Mouse (Mus musculus) C2C12 (cell line): ENCODE results near the gene Hsd17b2. TPM values are rescaled to one million over a fixed set of nuclear protein-coding genes. Genes with fewer than 3 reads are reported as not detected.

Experiments
- H3K27me3 ChIP-seq: one replicate; pipeline ENCODE4 v1.6.1; 2011; ENCODE audit not compliant: control insufficient read depth, insufficient read depth, insufficient read length
- H3K36me3 ChIP-seq: one replicate; pipeline ENCODE4 v1.6.1; 2011; ENCODE audit not compliant: control insufficient read depth, insufficient read depth
- H3K4me3 ChIP-seq: one replicate; pipeline ENCODE4 v1.5.1; 2011; ENCODE audit warnings: mild to moderate bottlenecking, control low read depth; ENCODE audit not compliant: poor library complexity, insufficient read depth, severe bottlenecking
- H3K79me2 ChIP-seq: one replicate; pipeline ENCODE4 v1.6.1; 2011; ENCODE audit not compliant: control insufficient read depth, insufficient read depth
- H3K79me3 ChIP-seq: one replicate; pipeline ENCODE4 v1.6.1; 2011; ENCODE audit warnings: low read depth, control low read depth
- H3ac ChIP-seq: one replicate; pipeline ENCODE3; 2011; ENCODE audit warnings: low read depth; ENCODE audit not compliant: control insufficient read depth, insufficient read length
- CEBPB ChIP-seq: IDR thresholded peaks from one replicate; pipeline ENCODE4 v1.6.1; 2011; ENCODE audit warnings: low read depth, mild to moderate bottlenecking, control low read depth, moderate library complexity
- CTCF ChIP-seq: IDR thresholded peaks from one replicate; pipeline ENCODE4 v1.5.1; 2011; ENCODE audit not compliant: control insufficient read depth, insufficient read depth, insufficient read length
- FOSL1 ChIP-seq: IDR thresholded peaks from one replicate; pipeline ENCODE4 v1.8.0; 2011; ENCODE audit warnings: mild to moderate bottlenecking, low read length; ENCODE audit not compliant: poor library complexity, insufficient read depth, severe bottlenecking
- MAX ChIP-seq: IDR thresholded peaks from one replicate; pipeline ENCODE4 v1.6.1; 2011; ENCODE audit warnings: mild to moderate bottlenecking, control low read depth
- MYOD1 ChIP-seq: IDR thresholded peaks from one replicate; pipeline ENCODE4 v1.6.1; 2011; ENCODE audit warnings: low read depth; ENCODE audit not compliant: control insufficient read depth, insufficient read length
- MYOG ChIP-seq: IDR thresholded peaks from one replicate; pipeline ENCODE4 v1.6.1; 2011; ENCODE audit not compliant: control insufficient read depth, insufficient read length; ENCODE audit errors: extremely low read depth
- USF1 ChIP-seq: IDR thresholded peaks from one replicate; pipeline ENCODE4 v1.6.1; 2011; ENCODE audit warnings: low read depth, mild to moderate bottlenecking, control low read depth, moderate library complexity
- polyA plus RNA-seq: library from polyadenylated mRNA; unstranded; fragments of >200 nt; fragmentation: generic; extraction: Trizol; gene quantifications from one replicate; pipeline ENCODE4 v1.2.1, GENCODE M21; 2012; ENCODE audit warnings: missing spikeins

Hsd17b2 gene
- polyA plus RNA-seq, 1 experiment, result not detected

- Histone ChIP-seq H3ac (no peak overlapping the region), H3K36me3 (no peaks in the 10 kb centered on the region)
These were observed 64.2 kb downstream of the Hsd17b2 start for GRCm38 (mm10) chr8:117765947-117766346.

GRCm38 (mm10) chr8:117768971-117769370 is 67.3 kb downstream of the Hsd17b2 start:
- TF ChIP-seq CTCF, result no peak
- no peak for TF ChIP-seq FOSL1
- TF ChIP-seq CEBPB, result no peak
- no peak for TF ChIP-seq USF1
- TF ChIP-seq MYOD1, result no peak
- H3K27me3 ChIP-seq, result no peaks in the 10 kb centered on the region

More at GRCm38 (mm10) chr8:117765947-117766346, 64.2 kb downstream of the Hsd17b2 start:
- TF ChIP-seq MYOG (no peak), FOSL1 (no peak), MYOD1 (no peak), CEBPB (no peak), USF1 (no peak), MAX (no peak), CTCF (no peak)
- no peak overlapping the region for H3K4me3 ChIP-seq
- H3K79me3 ChIP-seq, result no peaks in the 10 kb centered on the region
- no peaks in the 10 kb centered on the region for H3K27me3 ChIP-seq
- H3K79me2 ChIP-seq, result no peaks in the 10 kb centered on the region

GRCm38 (mm10) chr8:117771115-117771836 is 69.6 kb downstream of the Hsd17b2 start:
- H3K79me3 ChIP-seq, result no peaks in the 10 kb centered on the region
- no peaks in the 10 kb centered on the region for H3K36me3 ChIP-seq
- H3K27me3 ChIP-seq, result no peaks in the 10 kb centered on the region
- no peak overlapping the region for H3K4me3 ChIP-seq
- no peak overlapping the region for H3ac ChIP-seq
- H3K79me2 ChIP-seq, result no peaks in the 10 kb centered on the region
- no peak for TF ChIP-seq USF1
- TF ChIP-seq FOSL1, result no peak
- TF ChIP-seq CEBPB, result no peak
- TF ChIP-seq MYOG, result no peak
- no peak for TF ChIP-seq MAX
- TF ChIP-seq MYOD1, result no peak
- TF ChIP-seq CTCF, result no peak

More at GRCm38 (mm10) chr8:117768971-117769370, 67.3 kb downstream of the Hsd17b2 start:
- Histone ChIP-seq H3K36me3 (no peaks in the 10 kb centered on the region), H3K4me3 (no peak overlapping the region), H3ac (no peak overlapping the region), H3K79me3 (no peaks in the 10 kb centered on the region), H3K79me2 (no peaks in the 10 kb centered on the region)

DNA sequence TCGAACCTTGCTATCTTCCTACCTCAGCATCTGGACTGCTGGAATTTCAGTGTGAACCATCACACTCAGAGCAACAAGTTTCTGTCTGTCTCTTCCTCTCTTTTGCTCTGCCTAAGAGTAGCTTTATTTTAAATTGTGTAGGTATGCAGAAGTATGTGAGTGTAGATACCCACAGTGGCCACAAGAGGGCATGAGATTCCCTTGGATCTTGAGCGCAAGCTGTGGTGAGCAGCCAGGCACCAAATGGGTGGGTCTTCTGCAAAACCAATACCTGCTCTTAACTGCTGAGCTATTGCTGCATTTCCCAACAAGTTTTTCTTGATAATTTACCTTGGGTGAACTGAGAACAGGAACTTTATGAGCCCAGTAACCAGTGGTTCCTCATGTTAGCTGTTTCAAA is 70.4 kb downstream of the Hsd17b2 start:
- no peaks in the 10 kb centered on the region for H3K36me3 ChIP-seq
- no peaks in the 10 kb centered on the region for H3K79me3 ChIP-seq
- H3ac ChIP-seq, result no peak overlapping the region
- TF ChIP-seq MAX, result no peak
- TF ChIP-seq MYOD1, result no peak
- H3K4me3 ChIP-seq, result no peak overlapping the region
- H3K79me2 ChIP-seq, result no peaks in the 10 kb centered on the region
- H3K27me3 ChIP-seq, result no peaks in the 10 kb centered on the region

DNA sequence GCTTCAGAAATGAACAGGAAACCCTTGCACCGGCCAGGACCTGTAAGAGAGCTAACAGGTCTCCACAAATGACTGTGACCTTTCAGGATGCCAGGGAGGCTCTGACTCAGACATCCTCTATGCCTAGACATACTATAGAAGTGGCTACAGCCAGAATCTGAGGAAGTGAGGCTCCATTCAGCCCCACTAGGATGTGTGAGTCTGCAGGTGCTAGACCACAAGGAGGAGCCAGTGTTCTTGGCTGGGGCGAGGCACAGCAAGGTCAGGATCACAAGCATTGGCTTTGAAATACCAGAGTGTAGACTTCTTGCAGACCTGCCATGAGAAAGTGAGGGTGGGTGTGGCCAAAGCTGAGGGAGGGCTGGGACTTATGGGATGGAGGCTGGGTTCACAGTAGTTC is 70.9 kb downstream of the Hsd17b2 start:
- Histone ChIP-seq H3ac (no peak overlapping the region), H3K4me3 (no peak overlapping the region), H3K36me3 (no peaks in the 10 kb centered on the region), H3K79me2 (no peaks in the 10 kb centered on the region), H3K79me3 (no peaks in the 10 kb centered on the region), H3K27me3 (no peaks in the 10 kb centered on the region)
- TF ChIP-seq FOSL1, result no peak
- no peak for TF ChIP-seq MYOG
- TF ChIP-seq CTCF, result no peak
- TF ChIP-seq MAX, result no peak
- no peak for TF ChIP-seq MYOD1
- no peak for TF ChIP-seq USF1
- no peak for TF ChIP-seq CEBPB

DNA sequence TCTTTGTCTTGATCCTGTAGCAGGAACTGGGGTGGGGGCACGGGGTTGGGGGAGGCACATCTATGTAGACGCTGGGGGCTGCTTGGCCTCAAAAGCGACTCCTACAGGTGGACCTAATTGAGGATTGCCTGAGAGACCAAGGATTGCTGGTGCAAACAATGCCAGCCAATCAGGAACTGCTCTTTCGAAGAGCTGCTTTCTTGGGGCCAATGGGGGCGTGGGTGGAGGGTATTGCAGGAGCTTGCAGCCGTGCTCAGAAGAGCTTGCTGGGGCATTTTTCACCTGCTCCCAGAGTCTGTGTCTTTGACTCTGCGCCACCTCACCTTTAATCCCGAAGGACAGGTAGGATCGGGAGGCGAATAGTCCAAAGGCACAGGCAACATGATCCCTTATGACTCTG is 73.9 kb downstream of the Hsd17b2 start:
- H3K79me2 ChIP-seq, result no peaks in the 10 kb centered on the region
- no peak overlapping the region for H3ac ChIP-seq
- no peaks in the 10 kb centered on the region for H3K79me3 ChIP-seq
- H3K27me3 ChIP-seq, result no peaks in the 10 kb centered on the region
- no peaks in the 10 kb centered on the region for H3K36me3 ChIP-seq
- TF ChIP-seq USF1 (no peak), MYOD1 (no peak), CEBPB (no peak), FOSL1 (no peak), MYOG (no peak), CTCF (no peak), MAX (no peak)
- H3K4me3 ChIP-seq, result no peak overlapping the region
